Mouse (Mus musculus): ENCODE measurements at regions not wholly inside any gene's neighbourhood (a gene's known extent, or its start where the extent isn't known, plus 50 kb on each side); places are given as distances from the start of the nearest gene placed in this dataset.
"Not testable (repeated sequence)": the region's sequence is repeated elsewhere in the genome, so short reads cannot be mapped to it uniquely, and the experiment has no call there.

DNA sequence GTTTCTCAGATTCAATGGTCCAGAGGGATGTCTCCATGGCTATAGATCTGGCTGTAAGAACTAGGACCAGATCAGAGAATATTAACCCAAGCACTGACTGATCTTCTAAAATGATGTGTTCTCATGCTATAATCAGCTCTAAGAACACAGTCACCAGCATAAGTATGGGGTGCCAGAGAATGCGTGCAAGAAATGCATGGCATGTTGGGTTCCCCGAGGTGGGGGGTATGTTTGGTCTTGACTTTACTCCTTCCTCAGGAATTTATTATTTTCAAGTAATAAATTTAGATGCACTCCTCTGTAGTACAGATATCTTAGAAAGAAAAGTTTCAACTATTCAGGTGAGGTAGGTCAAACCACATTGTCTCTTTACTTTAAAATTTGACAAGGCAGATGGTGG is 246.5 kb upstream of the Pik3r1 start:
- Histone ChIP-seq H3K4me1 (no peaks in the 10 kb centered on the region), H3K9ac (replicated peaks) (no peak overlapping the region), H3K9me3 (no peaks in the 10 kb centered on the region), H3K36me3 (no peaks in the 10 kb centered on the region), H3K27ac (replicated peaks) (no peak overlapping the region), H3K27me3 (no peaks in the 10 kb centered on the region), H3K4me2 (replicated peaks) (no peak overlapping the region), H3K4me3 (no peak overlapping the region)
- ATAC-seq (ENCODE audit: low FRiP score, low read depth): no peak
- 90% methylated on average over 2 of the region's 2 CpGs for WGBS

DNA sequence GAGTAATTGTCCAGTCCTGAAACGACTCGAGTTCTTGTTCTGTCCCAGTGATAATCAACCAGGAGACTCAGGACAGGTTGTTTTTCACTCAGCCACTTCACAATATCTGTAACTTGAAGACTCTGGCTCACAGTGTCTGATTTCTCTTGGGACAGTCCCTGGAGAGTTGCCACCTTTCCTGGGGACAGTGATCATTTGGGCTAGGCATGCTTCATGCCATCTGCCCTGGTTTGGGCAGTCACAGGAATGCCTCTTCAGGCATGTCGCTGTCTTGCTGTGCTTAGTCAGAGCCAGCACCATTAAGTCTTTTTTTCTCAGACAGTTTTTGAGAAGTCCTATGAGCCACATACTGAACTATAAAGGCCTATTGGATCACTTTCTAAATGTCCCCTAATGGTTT is 246.9 kb upstream of the Pik3r1 start:
- H3K4me2 ChIP-seq (replicated peaks): no peak overlapping the region

DNA sequence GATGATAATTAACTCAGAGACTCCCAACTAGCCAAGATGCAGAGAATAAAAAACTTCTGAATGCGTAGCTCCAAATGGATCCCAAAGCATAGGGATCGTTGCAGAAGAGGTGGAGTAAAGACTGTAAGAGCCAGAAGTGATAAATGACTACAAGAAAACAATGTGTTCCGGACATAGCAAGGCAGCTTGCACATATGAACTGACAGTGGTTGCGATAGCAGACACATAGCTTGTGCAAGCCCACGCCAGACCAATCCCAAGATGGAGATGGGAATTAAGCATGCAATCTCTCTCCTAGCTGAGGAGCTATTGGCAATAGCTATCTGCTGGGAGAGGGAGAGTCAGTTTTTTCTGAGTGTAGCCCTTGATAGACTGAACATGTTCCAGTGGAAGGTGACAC is 248.5 kb upstream of the Pik3r1 start:
- Histone ChIP-seq H3K4me2 (replicated peaks) (no peak overlapping the region), H3K4me1 (no peaks in the 10 kb centered on the region), H3K4me3 (no peak overlapping the region), H3K27ac (replicated peaks) (no peak overlapping the region), H3K9ac (replicated peaks) (no peak overlapping the region), H3K36me3 (no peaks in the 10 kb centered on the region), H3K9me3 (no peaks in the 10 kb centered on the region), H3K27me3 (no peaks in the 10 kb centered on the region)
- WGBS: 95% methylated on average over 5 of the region's 5 CpGs
- no peak for ATAC-seq (ENCODE audit: low FRiP score, low read depth)

More for the DNA sequence above, 246.9 kb upstream of the Pik3r1 start:
- Histone ChIP-seq H3K27ac (replicated peaks) (no peak overlapping the region), H3K4me1 (no peaks in the 10 kb centered on the region), H3K27me3 (no peaks in the 10 kb centered on the region), H3K36me3 (no peaks in the 10 kb centered on the region), H3K9ac (replicated peaks) (no peak overlapping the region), H3K4me3 (no peak overlapping the region), H3K9me3 (no peaks in the 10 kb centered on the region)
- 89% methylated on average over 3 of the region's 3 CpGs for WGBS
- ATAC-seq (ENCODE audit: low FRiP score, low read depth): no peak

DNA sequence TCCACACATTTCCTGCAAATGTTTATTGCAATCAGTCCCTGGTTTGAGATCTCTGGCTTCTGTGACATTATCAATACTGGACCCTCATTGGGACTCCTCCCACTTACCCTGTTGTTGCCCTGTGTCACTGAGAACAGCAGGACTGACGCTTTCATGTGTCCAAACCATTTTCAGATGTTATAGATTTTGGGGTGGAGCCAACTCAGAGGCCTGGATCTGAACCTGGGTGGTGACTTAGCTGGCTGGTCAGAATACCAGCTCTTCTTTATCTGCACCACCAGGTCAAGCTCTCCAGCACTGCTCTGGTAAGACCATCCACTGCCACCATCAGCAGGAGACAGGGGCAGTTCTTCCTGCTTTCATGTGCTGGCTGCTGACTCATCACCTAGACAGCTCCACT is 254.3 kb upstream of the Pik3r1 start:
- Histone ChIP-seq H3K9ac (replicated peaks) (no peak overlapping the region), H3K4me3 (no peak overlapping the region), H3K4me1 (no peaks in the 10 kb centered on the region), H3K4me2 (replicated peaks) (no peak overlapping the region), H3K36me3 (no peaks in the 10 kb centered on the region), H3K27ac (replicated peaks) (no peak overlapping the region), H3K9me3 (no peaks in the 10 kb centered on the region), H3K27me3 (no peaks in the 10 kb centered on the region)
- ATAC-seq (ENCODE audit: low FRiP score, low read depth): no peak
- WGBS: 92% methylated on average over 1 of the region's 1 CpGs

DNA sequence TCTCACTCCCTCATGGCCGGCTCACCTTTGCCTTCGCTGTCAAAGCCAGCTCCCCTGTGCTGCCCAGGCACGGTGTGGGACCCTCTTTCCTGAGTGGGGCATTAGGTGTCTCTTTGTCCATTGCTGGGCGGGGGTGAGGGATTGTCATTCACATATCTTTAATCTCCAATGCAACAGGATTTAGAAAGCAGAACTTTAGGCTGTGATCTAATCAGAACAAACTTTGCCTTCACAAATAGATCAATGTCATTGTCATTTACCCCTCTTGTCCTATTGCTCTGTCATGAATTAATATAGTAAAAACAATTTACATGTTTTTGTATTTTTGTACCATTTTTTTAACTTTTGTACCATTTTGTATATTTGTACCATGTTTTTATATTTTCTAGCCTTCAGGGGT is 254.7 kb upstream of the Pik3r1 start:
- Histone ChIP-seq H3K9me3 (no peaks in the 10 kb centered on the region), H3K27me3 (no peaks in the 10 kb centered on the region), H3K9ac (replicated peaks) (no peak overlapping the region), H3K36me3 (no peaks in the 10 kb centered on the region), H3K4me1 (no peaks in the 10 kb centered on the region), H3K4me2 (replicated peaks) (no peak overlapping the region), H3K4me3 (no peak overlapping the region), H3K27ac (replicated peaks) (no peak overlapping the region)
- WGBS: 77% methylated on average over 4 of the region's 4 CpGs
- ATAC-seq (ENCODE audit: low FRiP score, low read depth): no peak

DNA sequence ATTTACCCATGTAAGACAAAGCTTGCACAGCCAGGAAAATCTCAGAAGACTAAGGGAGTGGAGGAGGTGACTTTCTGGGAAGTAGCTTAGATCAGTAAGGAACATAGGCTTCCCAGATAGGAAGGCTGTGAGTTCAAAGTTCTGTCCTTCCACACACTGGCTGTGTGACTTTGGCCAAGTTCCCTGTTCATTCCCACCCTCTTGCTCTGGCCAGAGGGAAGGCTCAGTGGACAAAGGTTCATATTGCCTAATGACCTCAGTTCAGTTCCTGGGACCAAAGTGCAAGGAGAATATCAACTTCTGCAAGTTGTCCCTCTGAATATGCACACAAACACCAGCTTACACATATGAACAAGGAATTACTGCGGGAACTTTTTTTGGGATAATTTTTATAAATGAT is 255.6 kb upstream of the Pik3r1 start:
- no peak overlapping the region for H3K27ac ChIP-seq (replicated peaks)
- H3K27me3 ChIP-seq: no peaks in the 10 kb centered on the region
- H3K36me3 ChIP-seq: no peaks in the 10 kb centered on the region
- no peaks in the 10 kb centered on the region for H3K9me3 ChIP-seq
- H3K4me3 ChIP-seq: no peak overlapping the region
- no peak for ATAC-seq (ENCODE audit: low FRiP score, low read depth)
- H3K9ac ChIP-seq (replicated peaks): no peak overlapping the region
- no peak overlapping the region for H3K4me2 ChIP-seq (replicated peaks)
- H3K4me1 ChIP-seq: no peaks in the 10 kb centered on the region
- 100% methylated on average over 1 of the region's 1 CpGs for whole genome bisulfite sequencing

DNA sequence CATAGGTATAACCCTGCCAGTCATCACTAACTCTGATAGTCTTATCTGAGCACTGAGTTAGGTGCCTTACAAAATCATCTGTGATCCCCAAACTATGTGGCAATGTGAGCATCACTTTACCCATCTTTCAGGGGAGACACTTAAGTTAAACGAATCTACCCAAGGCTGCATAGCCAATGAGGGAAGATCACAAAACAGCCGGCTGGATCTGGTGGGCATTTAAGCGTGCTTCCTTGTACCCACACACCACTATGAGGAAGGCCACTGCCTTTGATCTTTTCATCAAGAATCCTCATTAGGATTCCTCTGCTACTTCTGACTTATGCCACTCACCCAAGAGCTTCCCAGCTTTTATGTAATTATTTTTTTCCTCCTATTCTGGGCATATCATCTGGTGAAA is 257.1 kb upstream of the Pik3r1 start:
- 76% methylated on average over 3 of the region's 3 CpGs for WGBS
- Histone ChIP-seq H3K4me3 (no peak overlapping the region), H3K27ac (replicated peaks) (no peak overlapping the region), H3K27me3 (no peaks in the 10 kb centered on the region), H3K36me3 (no peaks in the 10 kb centered on the region), H3K9me3 (no peaks in the 10 kb centered on the region), H3K9ac (replicated peaks) (no peak overlapping the region), H3K4me1 (no peaks in the 10 kb centered on the region), H3K4me2 (replicated peaks) (no peak overlapping the region)
- ATAC-seq (ENCODE audit: low FRiP score, low read depth): no peak

DNA sequence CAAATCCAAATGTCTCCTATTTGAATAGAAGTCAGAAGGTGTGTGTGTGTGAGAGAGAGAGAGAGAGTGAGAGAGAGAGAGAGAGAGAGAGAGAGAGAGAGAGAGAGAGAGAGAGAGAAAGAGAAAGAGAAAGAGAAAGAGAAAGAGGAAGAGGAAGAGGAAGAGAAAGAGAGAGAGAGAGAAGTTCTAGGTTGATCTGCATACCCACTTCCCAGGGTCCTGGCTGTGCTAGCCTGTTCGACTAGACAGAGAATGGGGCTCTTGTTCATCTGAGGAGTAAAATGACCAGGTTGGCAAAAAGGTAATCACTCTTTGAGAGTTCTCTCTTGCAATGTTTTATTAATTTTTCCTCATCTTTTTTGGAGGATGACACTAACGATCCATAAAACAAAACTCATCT is 257.5 kb upstream of the Pik3r1 start:
- H3K27me3 ChIP-seq; H3K4me3 ChIP-seq; H3K9ac ChIP-seq (replicated peaks); ATAC-seq (ENCODE audit: low FRiP score, low read depth); H3K4me2 ChIP-seq (replicated peaks); H3K36me3 ChIP-seq; H3K27ac ChIP-seq (replicated peaks); H3K4me1 ChIP-seq; H3K9me3 ChIP-seq: not testable (repeated sequence)
- WGBS: 91% methylated on average over 2 of the region's 2 CpGs

DNA sequence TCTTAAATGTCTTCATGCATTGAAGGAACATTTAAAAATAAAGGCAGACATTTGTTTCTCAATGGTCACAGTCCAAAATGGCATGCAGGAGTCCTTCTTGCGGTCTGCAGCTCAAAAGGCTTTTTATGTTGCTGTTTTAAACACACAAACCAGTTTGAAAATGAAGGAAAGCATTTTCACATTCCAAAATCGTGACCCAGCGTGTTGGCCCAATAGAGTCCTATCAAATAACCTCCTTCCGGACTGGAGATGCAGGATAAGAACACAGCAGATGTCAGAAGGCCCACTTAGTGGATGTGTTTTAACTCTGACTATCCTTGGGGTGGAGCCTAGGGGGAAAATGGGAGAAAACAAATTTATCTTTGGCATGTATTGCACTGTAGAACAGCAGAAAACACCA is 263.4 kb upstream of the Pik3r1 start:
- H3K9me3 ChIP-seq: no peaks in the 10 kb centered on the region
- no peak overlapping the region for H3K9ac ChIP-seq (replicated peaks)
- no peak for ATAC-seq (ENCODE audit: low FRiP score, low read depth)
- no peak overlapping the region for H3K4me3 ChIP-seq
- no peak overlapping the region for H3K4me2 ChIP-seq (replicated peaks)
- no peaks in the 10 kb centered on the region for H3K36me3 ChIP-seq
- no peak overlapping the region for H3K27ac ChIP-seq (replicated peaks)
- H3K4me1 ChIP-seq: no peaks in the 10 kb centered on the region
- H3K27me3 ChIP-seq: no peaks in the 10 kb centered on the region
- WGBS: 80% methylated on average over 4 of the region's 4 CpGs

DNA sequence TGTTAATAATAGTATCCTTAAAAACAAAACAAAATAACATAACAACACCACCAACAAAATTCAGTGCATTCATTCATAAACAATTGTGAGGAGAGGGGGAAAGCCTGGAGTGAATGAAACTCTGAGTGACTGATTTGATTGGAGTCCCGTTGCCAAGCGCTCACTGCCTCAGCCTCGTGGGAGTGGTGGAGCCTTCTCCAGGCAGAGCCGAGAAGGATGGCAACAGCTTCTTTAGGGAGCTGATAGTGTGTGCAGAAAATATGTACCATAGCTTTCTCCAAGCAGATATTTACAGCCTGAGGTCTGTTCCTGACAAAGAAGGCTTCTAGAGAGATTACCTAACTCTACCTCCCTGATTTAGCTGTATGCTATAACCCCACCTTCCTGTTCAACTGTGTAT is 266.5 kb upstream of the Pik3r1 start:
- no peaks in the 10 kb centered on the region for H3K4me1 ChIP-seq
- no peak overlapping the region for H3K27ac ChIP-seq (replicated peaks)
- ATAC-seq (ENCODE audit: low FRiP score, low read depth): no peak
- H3K4me3 ChIP-seq: no peak overlapping the region
- no peaks in the 10 kb centered on the region for H3K9me3 ChIP-seq
- no peak overlapping the region for H3K4me2 ChIP-seq (replicated peaks)
- H3K9ac ChIP-seq (replicated peaks): no peak overlapping the region
- 57% methylated on average over 4 of the region's 4 CpGs for WGBS
- H3K27me3 ChIP-seq: no peaks in the 10 kb centered on the region
- no peaks in the 10 kb centered on the region for H3K36me3 ChIP-seq

DNA sequence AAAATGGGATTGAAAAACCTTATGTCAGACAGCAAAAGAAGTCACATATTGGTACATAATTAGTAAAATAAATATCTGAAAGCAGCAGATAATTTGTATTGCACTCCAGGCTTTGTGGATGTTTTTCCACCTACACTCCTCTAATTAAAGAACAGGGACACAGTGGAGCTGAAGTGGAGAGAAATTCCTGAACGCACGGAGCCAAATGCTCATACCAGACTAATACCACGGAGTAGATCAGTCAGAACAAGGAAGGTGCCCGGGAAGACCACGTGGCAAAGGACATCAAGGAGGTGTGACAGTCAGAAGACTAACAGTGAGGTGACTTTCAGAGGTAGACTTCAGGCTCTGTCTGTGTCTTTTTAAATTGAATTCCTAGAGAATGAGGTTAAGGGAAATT is 268.0 kb upstream of the Pik3r1 start:
- H3K9me3 ChIP-seq: no peaks in the 10 kb centered on the region
- H3K27ac ChIP-seq (replicated peaks): no peak overlapping the region
- no peak overlapping the region for H3K9ac ChIP-seq (replicated peaks)
- 83% methylated on average over 5 of the region's 5 CpGs for WGBS
- H3K36me3 ChIP-seq: no peaks in the 10 kb centered on the region
- no peak overlapping the region for H3K4me3 ChIP-seq
- H3K4me1 ChIP-seq: no peaks in the 10 kb centered on the region
- H3K4me2 ChIP-seq (replicated peaks): no peak overlapping the region
- ATAC-seq (ENCODE audit: low FRiP score, low read depth): no peak
- H3K27me3 ChIP-seq: no peaks in the 10 kb centered on the region

DNA sequence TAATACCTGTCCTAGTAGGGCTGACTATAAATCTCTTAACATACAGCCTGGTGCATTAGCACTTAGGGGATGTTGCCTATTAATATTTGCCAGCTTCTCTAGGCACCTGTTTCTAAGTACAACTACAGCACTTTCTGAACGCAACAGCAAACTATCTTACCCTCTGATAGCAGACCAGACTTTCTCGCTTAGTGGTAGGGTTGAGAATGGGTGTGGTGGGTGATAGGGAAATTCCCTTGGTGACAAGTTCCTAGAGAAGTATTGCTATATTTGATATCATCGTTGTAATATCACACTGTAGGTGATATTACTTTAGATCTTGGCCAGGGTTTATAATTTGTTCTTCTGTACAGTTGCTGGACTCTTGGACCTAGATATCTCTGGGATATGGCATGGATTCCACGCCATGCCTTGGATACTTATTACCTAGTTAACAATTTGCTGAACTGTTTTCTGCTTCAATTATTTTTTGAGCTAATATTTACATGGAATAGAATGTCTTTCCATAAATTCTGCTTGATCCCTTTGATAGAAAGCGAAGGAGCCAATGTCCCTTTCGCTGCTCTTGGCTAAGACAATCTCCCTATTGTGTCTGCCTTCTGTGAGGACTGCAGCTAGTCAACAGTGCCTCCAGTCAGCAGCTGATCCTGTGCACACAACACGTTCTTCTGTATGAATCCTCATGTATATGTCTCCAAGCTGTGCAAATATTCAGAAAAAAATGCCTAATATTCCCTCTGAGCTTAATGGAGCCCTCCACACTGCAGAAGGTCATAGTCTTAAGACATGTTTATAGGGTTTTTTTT is 269.0 kb upstream of the Pik3r1 start:
- Histone ChIP-seq H3K4me3 (no peak overlapping the region), H3K27ac (replicated peaks) (no peak overlapping the region), H3K36me3 (no peaks in the 10 kb centered on the region), H3K4me2 (replicated peaks) (no peak overlapping the region), H3K9me3 (no peaks in the 10 kb centered on the region), H3K27me3 (no peaks in the 10 kb centered on the region), H3K9ac (replicated peaks) (no peak overlapping the region), H3K4me1 (no peaks in the 10 kb centered on the region)
- WGBS: 79% methylated on average over 7 of the region's 7 CpGs
- no peak for ATAC-seq (ENCODE audit: low FRiP score, low read depth)

DNA sequence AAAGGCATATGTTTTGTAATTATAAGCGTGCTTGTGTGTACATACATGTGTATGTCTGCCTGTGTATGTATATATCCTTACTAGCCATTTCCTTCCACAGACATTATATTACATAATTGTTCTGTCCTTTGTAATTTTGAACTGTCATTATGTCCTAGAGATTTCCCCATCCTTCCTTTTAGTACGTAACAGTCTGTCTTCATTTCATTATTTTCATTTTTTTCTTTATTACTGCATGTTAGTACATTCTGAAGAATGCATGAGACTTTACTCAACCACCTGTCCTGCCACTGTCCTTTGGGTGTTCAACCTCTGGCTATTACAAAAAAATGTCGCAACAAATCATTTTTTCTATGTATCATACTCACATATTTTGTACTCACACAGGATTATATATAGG is 292.2 kb upstream of the Pik3r1 start:
- H3K9ac ChIP-seq (replicated peaks): no peak overlapping the region
- no peak overlapping the region for H3K27ac ChIP-seq (replicated peaks)
- H3K9me3 ChIP-seq: no peaks in the 10 kb centered on the region
- 92% methylated on average over 3 of the region's 3 CpGs for WGBS
- no peak for ATAC-seq (ENCODE audit: low FRiP score, low read depth)
- H3K4me3 ChIP-seq: no peak overlapping the region
- H3K27me3 ChIP-seq: no peaks in the 10 kb centered on the region
- H3K36me3 ChIP-seq: no peaks in the 10 kb centered on the region
- H3K4me2 ChIP-seq (replicated peaks): no peak overlapping the region
- no peaks in the 10 kb centered on the region for H3K4me1 ChIP-seq

Measured in midbrain, embryonic 12.5 days (tissue).